Mouse (Mus musculus): ENCODE data around the gene Mthfsd.

- TF ChIP-seq EP300 (IDR thresholded peaks at IDR 0.05) (no peak), CTCF (IDR thresholded peaks at IDR 0.05) (no peak)
Observed at GRCm38 (mm10) chr8:121043719-121044440, 64.3 kb downstream of the Mthfsd start.
